Mouse (Mus musculus) WW6 (cell line): ENCODE measurements around the gene Fam83e.

Experiments
- DNase-seq: peaks from one replicate; pipeline ENCODE4 v3.0.0-alpha.2; 2013; ENCODE audit warnings: low read depth, low spot score

Gene Fam83e

GRCm38 (mm10) chr7:45739162-45739763 lies 18.3 kb downstream of the Fam83e start:
- DNase-seq: peak; percentile 62

GRCm38 (mm10) chr7:45739820-45740219 lies 18.8 kb downstream of the Fam83e start:
- no peak for DNase-seq

- DNase-seq: no peak
These were observed 20.3 kb downstream of the Fam83e start for GRCm38 (mm10) chr7:45741308-45741707.

DNA sequence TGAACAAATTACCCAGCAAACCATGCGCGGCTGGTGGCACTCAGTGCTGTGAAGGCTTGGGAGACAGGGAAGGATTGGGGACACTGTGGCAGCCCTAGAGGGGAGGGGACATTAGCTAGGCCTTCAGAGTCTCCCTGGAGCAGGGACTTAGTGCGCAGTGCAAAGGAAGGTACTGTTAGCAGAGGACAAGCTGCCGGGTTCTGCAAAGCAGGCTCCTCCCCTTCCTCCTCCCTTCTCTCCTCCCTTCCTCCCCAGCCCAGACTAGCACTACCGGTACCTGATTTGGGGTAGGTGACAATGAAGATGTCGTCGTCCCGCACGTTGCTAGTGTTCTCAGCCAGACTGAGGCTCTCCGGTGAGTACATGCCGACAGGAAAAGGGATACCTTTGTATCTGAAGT lies 20.8 kb downstream of the Fam83e start:
- DNase-seq: no peak

DNA sequence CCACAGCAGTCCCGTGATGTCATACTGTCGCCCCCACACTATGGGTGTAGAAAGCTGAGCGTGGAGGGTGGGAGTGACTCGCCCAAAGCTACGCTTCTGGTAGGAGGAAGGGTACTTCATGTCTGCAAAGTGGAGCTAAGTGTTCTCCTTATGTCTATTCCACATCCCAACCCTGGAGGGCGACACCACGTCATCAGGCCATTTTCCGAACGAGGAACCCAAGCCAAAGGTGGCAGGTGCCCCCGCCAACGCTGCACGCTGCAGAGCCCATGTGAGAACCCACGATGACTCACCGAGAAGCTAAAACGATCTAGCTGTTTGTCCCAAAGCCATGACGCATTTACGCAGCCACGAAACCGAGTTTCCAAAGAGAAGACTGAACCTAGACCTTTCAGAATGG lies 21.3 kb downstream of the Fam83e start:
- no peak for DNase-seq

DNA sequence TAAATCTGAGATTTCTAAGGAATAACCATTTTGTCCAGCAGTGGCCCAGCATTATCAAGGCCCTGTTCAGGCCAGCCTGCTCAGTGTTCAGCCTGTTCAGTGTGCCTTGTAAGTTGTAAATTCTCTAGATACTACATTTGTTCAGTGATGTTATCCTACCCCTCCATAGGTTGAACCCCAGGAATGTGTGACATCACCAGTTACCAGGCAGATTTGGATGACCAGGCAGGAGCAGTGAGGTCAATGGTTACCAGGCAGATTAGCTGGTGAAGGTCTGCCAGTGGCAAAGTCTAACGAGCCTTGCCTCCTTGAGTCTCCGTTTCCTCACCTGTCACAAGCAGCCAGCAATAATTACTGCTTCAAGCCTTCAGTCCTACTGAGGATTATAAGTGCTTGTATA lies 23.4 kb downstream of the Fam83e start:
- DNase-seq: no peak

- DNase-seq: no peak
These were observed 25.5 kb downstream of the Fam83e start for GRCm38 (mm10) chr7:45746518-45746917.

GRCm38 (mm10) chr7:45747450-45747849 lies 26.4 kb downstream of the Fam83e start:
- no peak for DNase-seq

DNA sequence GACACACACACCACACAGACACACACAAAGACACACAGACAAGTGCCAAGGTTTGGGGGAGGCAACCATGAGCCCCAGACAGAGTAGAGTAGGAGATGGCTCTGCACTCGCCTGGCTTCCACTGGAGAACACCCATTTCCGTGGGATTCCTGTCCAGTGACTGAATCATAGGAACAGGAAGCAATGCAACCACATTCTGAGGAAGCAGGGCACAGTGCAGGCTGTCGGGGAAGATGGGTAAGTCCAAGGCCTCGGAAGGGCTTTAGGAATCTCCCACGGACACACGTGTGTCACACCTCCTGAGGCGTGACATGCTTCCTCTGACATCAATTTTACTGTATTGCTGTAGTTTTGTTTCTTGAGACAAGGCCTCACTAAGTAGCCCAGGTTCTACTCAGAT lies 27.1 kb downstream of the Fam83e start:
- no peak for DNase-seq

DNA sequence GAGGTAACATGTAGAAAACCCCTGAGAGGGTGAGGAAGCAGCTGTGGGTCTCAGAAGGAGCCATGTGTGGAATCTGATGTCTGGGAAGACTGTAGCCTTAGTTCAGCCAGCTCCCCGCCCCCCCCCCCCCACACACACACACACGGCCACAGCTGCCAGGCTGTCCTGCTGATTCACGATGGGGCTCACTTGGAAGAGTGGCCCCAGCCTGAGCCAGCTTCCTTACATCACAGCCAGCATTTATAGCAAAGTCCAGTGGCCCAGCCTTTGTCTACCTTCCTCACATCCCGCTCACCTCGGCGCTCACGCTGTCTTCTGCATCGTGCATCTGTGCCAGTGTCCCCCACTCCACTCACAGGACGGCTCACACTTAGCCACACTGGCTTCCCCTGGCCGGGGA lies 28.4 kb downstream of the Fam83e start:
- DNase-seq: no peak

DNA sequence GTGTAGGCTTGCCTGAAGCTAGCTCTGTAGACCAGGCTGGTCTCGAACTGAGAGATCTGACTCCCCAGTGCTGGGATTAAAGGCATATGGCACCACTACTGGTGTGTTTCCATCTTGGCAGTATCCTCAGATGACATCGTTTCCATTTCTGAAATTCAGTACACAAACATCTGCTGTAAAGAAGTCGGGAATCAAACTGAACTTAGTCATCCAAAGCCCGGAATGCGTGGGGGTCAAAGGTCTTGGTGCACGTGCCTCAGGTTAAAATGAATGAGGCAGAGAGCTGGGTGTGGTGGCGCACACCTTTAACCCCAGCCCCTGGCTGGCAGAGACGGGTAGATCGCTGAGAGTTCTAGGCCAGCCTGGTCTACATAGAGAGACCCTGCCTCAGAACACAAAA lies 29.1 kb downstream of the Fam83e start:
- no peak for DNase-seq

- no peak for DNase-seq
These were observed 34.7 kb downstream of the Fam83e start for GRCm38 (mm10) chr7:45755703-45756102.

DNA sequence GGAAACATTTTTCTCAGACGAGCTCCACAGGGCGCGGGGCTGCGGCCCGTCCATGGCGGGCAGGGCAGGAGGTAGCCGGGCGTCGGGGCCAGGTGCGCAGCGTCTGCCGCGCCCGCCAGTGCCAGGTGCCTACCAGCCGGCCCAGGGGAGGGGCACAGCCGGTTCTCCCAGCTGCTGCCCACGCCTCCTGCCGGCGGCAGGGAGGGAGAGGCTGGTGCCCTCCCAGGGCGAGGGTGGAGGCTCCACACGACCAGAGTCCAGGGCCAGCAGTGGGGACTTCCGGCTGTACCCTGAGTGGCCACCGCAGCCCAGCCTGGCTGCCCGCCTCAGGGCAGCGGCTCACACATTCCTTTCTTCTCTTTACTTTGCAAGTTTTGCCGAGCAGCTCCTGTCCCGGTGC lies 38.4 kb downstream of the Fam83e start:
- DNase-seq: no peak

DNA sequence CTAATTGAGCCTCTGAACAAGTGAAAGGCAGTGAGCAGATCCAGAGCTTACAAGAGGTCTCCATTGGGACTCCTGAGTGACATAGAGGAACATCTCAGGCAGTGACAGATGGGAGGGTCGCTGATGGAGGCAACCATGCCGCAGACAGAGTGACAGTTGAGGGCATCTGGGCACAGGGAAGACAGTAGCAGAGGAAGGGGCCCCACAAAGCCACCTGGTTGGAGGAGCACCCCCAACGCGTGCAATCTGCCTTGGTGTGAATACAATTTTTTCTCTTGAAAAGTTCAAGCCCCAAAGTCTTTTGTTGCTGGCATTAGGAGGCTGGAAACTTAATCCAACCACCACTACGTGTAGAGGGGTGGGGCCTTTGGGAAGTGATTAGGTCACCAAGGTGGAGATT lies 39.1 kb downstream of the Fam83e start:
- DNase-seq: no peak

DNA sequence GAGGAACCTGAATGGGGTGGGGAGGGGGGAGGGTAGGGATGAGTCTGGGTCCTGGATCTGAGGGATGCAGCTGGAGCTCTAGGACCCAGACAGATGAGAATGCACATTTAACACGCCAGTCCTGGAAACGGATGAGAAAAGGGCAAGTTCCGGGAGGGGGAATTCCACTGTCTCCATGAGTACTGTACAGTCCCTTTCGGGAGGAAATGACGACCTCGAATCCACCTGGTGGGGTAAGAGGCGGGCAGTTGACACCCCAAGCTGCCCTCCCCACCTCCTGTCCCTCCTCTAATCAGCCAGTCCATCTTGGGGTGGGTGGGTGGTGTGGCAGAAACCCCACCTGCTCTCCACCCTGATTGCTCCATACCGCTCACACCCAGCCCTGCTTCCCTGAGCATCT lies 45.0 kb downstream of the Fam83e start:
- no peak for DNase-seq

- DNase-seq: no peak
These were observed 45.8 kb downstream of the Fam83e start for GRCm38 (mm10) chr7:45766764-45767163.

- DNase-seq: no peak
These were observed 46.5 kb downstream of the Fam83e start for GRCm38 (mm10) chr7:45767500-45767899.

DNA sequence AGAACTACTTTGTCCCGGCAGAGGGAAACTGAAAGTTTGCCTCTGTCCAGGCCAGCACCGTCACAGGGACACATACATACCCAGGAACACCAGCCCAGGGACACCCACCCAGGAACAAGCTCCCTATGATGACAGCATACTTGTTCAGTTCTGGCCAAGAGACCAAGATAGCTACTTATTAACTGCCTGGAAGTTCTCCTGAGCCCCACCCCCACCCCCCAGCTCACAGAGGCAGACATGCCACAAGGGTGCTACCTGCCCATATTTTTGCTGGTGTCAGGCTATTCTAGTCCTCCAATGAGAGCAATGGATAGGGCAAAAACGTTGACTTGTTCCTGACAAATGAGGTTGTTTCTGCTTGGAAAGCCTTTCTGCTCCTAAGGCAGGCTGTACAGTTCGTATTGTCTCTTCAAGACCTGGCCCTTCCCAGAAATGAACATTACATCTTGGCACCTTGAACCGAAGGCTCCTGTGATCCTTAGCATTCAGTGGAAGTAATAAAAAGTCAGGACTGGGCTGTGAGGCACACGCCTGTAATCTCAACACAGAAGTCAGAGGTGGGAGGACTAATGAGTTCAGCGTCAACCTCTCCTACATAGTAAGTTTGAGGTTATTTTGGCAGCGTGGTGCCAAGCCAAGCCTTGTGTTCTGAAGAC lies 49.5 kb downstream of the Fam83e start:
- no peak for DNase-seq

GRCm38 (mm10) chr7:45771101-45771500 lies 50.1 kb downstream of the Fam83e start:
- DNase-seq: no peak

DNA sequence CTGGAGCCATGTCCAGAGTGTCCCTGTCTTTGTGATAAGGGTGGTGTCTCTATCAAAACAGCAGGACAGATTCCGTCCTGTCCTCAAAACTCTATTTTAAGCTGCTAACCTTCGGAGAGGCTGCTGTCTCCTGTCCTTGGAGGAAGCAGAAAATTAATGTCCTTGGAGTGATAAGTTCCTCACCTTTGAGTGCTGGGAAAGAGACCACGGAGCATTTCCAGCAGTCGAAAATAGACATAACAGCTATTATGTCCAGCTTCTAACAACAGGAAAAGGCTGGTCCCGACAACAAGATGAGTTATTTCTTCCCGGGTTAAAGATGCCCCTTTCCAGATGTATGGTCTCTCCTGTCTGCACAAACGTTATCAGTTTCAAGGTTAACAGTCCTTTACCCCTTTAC lies 54.2 kb downstream of the Fam83e start:
- DNase-seq: no peak
